Mouse (Mus musculus) testis, postnatal 10 days (tissue): ENCODE results near the gene Lipe.
"Not testable (repeated sequence)": the region's sequence is repeated elsewhere in the genome, so short reads cannot be mapped to it uniquely, and the experiment has no call there.

ENCODE experiments used
- DNase-seq: peaks from one replicate; pipeline ENCODE4 v3.0.0; 2021; ENCODE audit warnings: low spot score

Lipe gene

DNA sequence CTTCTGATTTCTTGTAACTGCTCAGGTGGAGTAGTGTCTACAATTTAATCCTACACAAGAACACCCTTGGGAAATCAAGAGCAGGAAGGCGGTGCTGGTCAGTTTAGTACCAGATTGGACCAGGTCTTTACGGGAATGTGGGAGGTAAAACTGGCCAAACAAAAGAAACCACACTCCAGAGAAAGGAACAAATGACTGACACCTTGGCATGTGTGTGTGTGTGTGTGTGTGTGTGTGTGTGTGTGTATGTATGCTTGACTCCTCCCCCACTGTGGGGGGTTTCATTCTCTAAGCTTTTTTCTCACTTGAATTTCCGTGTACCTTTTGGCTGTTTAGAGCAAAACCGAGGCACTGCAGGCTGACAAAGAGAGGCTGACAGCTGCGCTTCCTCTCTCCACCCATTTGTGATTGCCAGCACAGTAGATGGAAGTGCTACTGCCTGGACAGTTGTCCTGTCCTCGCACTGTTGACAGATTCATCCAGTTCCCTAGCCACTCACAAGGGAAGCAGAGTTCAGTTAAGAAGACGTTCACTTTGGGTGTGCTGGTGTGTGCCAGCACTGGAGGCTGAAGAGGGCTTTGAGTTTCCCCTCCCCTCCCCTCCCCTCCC is 14.4 kb upstream of the Lipe start, which contains the start of gene Cxcl17:
Gene Cxcl17 (minus strand): TSS at position 54 of the 609 bp plus-strand sequence.
- DNase-seq = no peak

DNA sequence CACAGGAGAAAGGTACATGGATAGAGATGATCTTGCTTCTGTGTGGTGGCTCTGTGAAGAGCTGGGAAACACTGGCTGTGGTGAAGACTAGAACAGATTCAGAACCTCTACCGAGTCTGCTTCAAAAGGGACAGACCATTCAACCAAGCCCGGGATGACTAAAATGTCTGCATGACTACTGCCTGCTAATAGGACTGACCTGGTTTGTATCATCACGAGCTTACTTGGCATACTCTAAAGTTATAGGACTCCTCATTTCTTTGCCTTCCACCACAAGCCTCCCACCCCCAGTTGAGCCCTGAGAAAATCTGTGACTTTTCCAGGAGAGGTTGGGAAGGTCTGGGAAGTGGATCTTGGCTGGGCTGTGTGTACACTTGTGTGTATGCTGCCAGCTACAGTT is 13.4 kb upstream of the Lipe start:
- no peak for DNase-seq

GRCm38 (mm10) chr7:25410969-25411615 is 12.6 kb upstream of the Lipe start:
- no peak for DNase-seq

DNA sequence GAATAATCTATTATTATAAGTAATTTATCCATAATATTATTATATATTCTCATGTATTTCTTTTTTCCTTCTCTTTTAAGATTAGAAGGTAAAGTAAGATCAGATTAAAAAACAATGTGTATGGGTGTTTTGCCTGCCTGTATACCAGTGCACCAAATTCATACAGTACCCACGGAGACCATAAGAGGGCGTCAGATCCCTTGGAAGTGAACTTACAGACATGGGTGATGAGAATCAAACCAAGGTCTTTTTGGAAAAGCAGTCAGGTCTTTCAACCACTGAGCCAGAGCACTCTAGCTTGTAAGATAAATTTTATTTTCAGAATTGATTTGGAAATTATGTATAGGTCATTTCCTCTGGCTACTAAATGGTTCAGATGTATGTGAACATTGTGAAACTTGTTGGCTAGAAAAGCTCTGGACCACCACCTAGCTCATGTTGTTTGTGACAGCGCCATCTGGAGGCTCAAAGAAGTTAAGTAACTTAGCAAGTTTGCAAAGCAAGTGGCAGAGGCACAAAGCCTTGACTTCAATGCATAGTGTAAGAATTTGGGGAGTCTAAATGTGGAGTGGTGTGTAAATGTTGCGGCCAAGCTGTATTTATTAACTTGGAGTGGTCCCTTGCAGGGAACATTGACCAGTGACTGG is 10.7 kb upstream of the Lipe start:
- no peak for DNase-seq

GRCm38 (mm10) chr7:25406468-25406867 is 8.0 kb upstream of the Lipe start:
- DNase-seq = no peak

DNA sequence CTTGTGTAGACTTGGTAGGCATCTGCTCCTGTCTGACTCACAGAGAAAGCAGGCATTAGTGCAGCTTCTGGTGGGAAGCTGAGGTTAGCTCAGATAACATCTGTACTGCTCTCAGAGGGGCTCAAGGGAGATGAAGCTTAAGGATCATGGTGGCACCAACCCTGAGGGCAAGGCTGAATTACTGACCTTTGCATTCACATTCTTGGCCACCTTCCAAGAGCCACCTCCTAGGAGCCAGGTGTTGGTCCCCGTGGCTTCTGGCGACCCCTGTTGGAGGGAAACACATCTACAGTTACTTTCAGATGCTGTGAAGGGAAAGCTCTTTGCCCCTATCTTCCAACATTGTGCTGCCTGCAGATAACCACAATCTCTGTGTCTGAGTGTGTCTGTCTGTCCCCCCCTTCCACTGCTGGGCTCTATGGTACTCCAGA is 4.2 kb upstream of the Lipe start:
- DNase-seq = no peak

DNA sequence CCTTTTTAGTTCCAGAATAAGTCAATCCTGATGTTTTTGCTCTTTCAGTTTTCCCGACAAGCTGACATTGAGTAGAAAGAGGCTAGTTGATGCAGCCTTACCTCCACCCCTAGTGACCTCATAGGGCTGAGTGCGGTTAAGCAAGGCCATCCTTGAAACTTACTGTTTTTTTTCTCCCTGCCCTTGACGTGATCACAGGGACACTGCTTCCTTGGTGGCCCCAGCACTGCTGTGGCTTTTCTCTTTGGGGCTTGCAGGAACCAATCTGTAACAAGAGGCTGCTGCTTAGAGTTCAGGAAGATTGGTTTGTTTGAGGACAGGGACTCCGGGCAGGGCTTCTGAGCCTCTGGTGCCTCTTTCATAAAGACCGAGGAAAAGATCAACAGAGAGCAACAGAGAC is 3.5 kb upstream of the Lipe start:
- no peak for DNase-seq

DNA sequence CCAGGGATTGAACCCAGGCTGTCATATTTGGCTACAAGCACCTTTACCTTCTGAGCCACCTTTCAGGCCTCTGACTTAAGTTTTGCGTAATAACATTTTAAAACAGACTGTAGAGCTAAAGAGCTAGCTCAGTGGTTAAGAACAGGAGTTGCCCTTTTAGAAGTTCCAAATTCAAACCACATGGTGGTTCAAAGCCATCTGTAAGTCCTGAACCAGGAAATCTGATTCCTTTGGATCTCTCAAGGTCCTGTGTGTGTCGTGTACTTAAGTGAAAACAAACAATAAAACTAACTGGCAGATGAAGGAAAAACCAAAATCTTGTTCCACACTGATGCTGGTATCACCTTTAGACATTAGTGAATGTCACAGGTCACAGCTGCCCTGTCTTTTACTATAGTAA is 3.0 kb upstream of the Lipe start:
- no peak for DNase-seq

- not testable (repeated sequence) for DNase-seq
Observed at GRCm38 (mm10) chr7:25399028-25399427, 518 bp upstream of the Lipe start.

GRCm38 (mm10) chr7:25396621-25397020 is 1.9 kb downstream of the Lipe start:
- no peak for DNase-seq

GRCm38 (mm10) chr7:25395558-25396521 is 2.7 kb downstream of the Lipe start:
- DNase-seq = peak; percentile 98

GRCm38 (mm10) chr7:25395186-25395557 is 3.3 kb downstream of the Lipe start:
- no peak for DNase-seq

DNA sequence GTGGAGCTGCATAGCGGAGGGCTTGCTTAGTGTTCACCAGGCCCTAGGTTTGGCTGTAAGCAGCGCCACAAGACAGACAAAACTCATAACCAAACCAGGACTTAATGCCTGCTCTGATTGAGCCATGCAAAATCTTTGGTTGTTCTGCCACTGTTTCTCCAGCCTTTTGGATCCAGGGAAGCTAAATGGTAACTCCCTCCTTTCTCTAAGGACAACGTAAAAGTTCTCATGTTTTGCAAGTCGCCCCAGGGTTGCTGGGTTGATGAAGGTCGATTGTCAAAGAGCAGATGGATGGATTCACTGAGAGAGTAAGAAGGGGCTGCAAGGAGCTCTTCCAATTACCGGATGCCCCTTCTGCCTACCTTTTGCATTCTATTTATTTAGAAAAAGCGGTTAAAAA is 3.8 kb downstream of the Lipe start:
- no peak for DNase-seq

- DNase-seq = no peak
Observed at GRCm38 (mm10) chr7:25393451-25394210, 4.9 kb downstream of the Lipe start.

- no peak for DNase-seq
Observed at GRCm38 (mm10) chr7:25392851-25393250, 5.7 kb downstream of the Lipe start.

DNA sequence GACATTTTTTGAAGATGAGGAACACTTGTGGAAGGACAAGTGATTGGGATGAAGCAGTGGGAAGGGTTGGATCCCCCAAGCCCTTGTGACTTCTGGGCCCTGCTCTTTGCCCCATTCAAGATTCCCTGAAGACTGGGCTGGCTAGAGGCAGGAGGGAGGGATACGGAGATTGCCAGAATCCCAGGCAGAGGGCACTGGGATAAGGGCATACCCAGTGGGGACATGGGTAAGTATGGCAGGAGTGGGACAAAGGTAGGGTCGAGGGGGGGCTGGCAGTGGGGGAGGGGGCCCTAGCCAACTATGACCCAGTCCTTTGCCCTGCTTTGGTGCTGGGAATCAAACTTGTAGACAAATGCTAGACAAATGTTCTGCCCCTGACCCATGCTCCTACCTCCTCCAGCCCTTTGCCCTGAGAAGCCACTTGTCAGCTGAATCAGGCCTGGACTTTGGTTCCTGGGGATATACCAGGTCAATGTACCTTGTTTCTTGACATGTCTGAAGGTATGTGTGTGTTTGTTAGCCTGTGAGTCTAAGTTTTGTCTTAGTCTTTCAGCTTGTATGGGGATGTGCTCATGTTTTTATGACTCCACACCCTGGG is 6.6 kb downstream of the Lipe start:
- no peak for DNase-seq

DNA sequence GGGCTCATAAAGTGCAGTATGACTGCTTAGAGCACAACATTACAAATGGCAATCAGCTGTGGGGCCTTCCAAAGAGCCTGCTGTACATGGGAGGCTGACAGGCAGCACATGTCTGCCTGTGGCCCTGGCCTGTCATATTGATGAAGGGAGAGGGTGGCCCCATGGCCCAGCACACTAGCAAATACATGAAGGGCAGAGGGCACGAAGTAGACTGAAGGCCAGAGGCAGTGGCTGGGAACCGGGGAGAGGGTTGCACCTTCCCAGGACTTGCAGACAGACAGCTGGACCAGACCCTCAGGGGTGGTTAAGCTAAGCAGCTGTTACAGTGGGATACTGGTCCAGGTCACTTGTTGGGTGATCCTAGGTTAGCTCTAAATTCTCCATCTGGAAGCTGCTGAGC is 7.5 kb downstream of the Lipe start:
- no peak for DNase-seq

GRCm38 (mm10) chr7:25390054-25390770 is 8.3 kb downstream of the Lipe start:
- no peak for DNase-seq

DNA sequence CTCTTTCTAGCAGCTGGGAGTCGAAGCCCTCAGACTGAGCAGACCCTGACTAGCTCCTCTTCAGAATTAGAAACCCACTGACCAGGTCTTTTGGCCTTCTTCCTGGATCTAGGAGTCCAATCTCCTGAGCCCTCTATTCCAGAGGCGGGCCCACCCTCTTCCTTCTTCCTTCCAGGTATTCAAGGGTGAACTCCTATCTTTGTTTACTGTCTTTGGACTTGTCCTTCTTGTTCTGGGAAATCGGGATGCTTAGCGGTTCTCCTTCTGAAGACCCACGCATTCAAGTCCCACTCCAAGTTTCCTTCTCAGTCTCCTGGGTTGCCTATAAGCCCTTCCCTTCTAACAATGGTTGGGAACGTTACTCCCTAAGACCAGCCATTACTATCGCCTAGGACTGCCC is 9.6 kb downstream of the Lipe start:
- DNase-seq = no peak

DNA sequence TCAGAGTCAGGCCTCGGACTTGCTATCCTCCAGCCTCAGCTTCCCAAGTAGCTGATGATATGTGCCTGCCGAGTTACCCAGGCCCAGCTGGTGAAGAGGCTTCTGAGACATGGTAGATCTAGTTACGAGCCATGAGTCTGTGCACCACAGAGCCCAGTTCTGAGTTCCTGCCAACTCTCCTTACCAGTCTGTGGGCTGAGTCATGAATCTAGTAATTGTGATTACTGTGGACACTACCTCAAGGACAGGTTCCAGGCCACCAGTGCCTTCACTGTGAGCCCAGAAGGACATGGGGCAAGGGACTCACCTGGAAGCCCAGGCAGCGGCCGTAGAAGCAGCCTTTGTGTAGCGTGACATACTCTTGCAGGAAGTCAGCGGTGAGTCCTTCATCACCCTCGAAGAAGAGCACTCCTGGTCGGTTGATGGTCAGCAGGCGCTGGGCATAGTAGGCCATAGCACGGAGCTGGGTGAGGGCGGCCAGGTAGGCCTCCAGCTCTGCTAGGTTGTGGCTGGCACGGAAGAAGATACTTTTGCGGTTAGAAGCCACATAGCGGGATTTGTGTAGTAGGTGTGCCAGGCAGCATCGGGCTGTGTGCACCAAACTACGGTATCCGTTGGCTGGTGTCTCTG is 10.6 kb downstream of the Lipe start:
- DNase-seq = no peak
